Mouse (Mus musculus): Measurements from ENCODE around the gene Rhebl1.

DNA sequence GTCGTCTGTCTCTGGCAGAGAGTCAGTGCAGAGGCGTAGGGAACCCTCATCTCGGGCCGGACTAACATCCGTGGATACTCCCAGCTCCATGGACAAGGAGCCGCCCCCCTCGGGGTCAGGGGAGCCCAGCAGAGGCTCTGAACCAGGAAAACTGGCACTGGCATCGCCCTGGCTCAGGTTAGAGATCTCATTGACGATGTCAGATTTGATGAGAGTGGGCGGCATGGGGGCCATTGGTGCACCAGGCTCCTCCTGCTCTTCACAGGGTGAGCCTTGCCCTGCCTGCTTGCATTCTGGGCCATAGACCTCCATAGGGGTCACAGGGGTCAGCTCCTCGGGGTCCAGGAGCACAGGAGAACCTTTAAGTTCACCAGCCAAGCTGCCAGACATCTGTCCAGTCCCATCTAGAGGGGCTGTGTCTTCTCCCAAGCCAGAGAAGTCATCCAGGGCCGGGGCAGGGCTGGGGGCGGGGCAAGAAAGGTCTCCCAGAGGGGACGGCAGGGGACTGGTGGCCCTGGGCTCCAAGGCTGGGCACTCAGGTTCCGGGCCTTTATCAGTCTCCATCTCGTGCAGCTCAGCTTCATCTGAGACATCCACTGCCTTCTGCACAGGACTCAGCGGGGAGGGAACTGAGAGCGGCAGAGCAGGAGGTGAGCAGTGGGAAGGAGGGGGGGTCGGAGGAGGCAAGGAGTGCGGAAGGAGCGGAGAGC, 32.5 kb downstream of the Rhebl1 start:
- TF ChIP-seq POLR2A (IDR thresholded peaks at IDR 0.05; ENCODE audit: control insufficient read depth in 1 of 2, insufficient read depth in 1 of 2, low read depth in 1 of 2, low read length in 2 of 2, poor library complexity in 1 of 2) (no peak), CTCF (IDR thresholded peaks at IDR 0.05 in 2 of 3, conservative IDR thresholded peaks at IDR 0.05 in 1 of 3; ENCODE audit: control insufficient read depth in 1 of 3, insufficient read depth in 1 of 3, low read depth in 2 of 3, low read length in 3 of 3, poor library complexity in 1 of 3, severe bottlenecking in 1 of 3) (no peak), MEF2A (IDR thresholded peaks at IDR 0.05; ENCODE audit: extremely low read depth, insufficient replicate concordance, low read depth, low read length, poor library complexity, severe bottlenecking) (no peak), EP300 (IDR thresholded peaks at IDR 0.05; ENCODE audit: low read depth in 1 of 2, low read length in 2 of 2) (no peak), MXI1 (IDR thresholded peaks at IDR 0.05; ENCODE audit: low read depth, low read length) (no peak), CHD2 (IDR thresholded peaks at IDR 0.05; ENCODE audit: low read length) (no peak), MYC (IDR thresholded peaks at IDR 0.05; ENCODE audit: low read depth, low read length) (no peak), TCF12 (IDR thresholded peaks at IDR 0.05; ENCODE audit: low read depth, low read length) (no peak), TAL1 (IDR thresholded peaks at IDR 0.05; ENCODE audit: low read length) (no peak), MAFK (IDR thresholded peaks at IDR 0.05; ENCODE audit: borderline replicate concordance, low read depth, low read length) (no peak), NRF1 (IDR thresholded peaks at IDR 0.05; ENCODE audit: insufficient read depth, low read depth, low read length, poor library complexity, severe bottlenecking) (no peak), USF2 (IDR thresholded peaks at IDR 0.05; ENCODE audit: borderline replicate concordance in 1 of 2, insufficient read depth in 1 of 2, low read depth in 1 of 2, low read length in 2 of 2) (no peak), POLR2AphosphoS2 (IDR thresholded peaks at IDR 0.05; ENCODE audit: low read length) (no peak)
